Mouse (Mus musculus): ENCODE measurements around the gene Gm21822. TPM values are rescaled to one million over a fixed set of nuclear protein-coding genes. Genes with fewer than 3 reads are reported as not detected.
"Not testable (repeated sequence)": the region's sequence is repeated elsewhere in the genome, so short reads cannot be mapped to it uniquely, and the experiment has no call there.

Gene Gm21822
- polyA plus RNA-seq (2014; fragmentation: Nextera tagmentation; extraction: Ambion mirVana): not detected in 2 replicates

DNA sequence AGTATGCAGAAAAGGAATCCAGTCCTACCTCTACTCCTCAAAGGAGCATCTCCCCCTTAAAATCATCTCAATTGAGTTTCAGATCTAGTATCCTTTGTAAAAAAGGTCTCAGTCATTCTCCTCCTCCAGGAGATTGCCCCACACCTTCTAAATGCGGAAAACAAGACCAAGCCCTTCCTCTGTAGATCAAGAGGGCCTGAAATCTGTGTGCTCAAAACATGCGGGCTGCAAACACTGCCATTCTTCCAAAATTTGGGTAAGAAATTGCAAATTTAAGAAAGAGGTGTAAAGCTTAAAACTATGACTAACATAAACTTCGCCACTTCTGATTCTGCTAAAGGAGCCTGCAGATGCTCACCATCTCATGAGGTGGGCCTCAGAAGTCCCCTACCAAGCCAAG lies at the start of gene Gm21822:
TSS of gene Gm21822 (plus strand) at position 301 of the 400 bp plus-strand sequence.
- WGBS: no CpG with 5 or more reads among the region's 3 CpGs
- not testable (repeated sequence) for ATAC-seq (replicated peaks; ENCODE audit: low FRiP score); H3K4me2 ChIP-seq; H3K27ac ChIP-seq (ENCODE audit: low read depth, low read length); H3K4me3 ChIP-seq (ENCODE audit: low read depth, low read length); H3K36me3 ChIP-seq (ENCODE audit: control insufficient read depth, insufficient read depth, low read length); H3K9me3 ChIP-seq (ENCODE audit: control insufficient read depth, low read length); DNase-seq (ENCODE audit: low spot score); H3K9ac ChIP-seq (ENCODE audit: low read depth, low read length); H3K27me3 ChIP-seq (replicated peaks; ENCODE audit: control insufficient read depth, insufficient read depth, low read length); H3K4me1 ChIP-seq (replicated peaks; ENCODE audit: control insufficient read depth, insufficient read depth, low read length)
